Mouse (Mus musculus): Measurements from ENCODE around the gene Cenpk.
A peak's percentile ranks its signal among the peaks of the same experiment; 100 is the strongest.
"Not testable (repeated sequence)": the region's sequence is repeated elsewhere in the genome, so short reads cannot be mapped to it uniquely, and the experiment has no call there.

Gene Cenpk

DNA sequence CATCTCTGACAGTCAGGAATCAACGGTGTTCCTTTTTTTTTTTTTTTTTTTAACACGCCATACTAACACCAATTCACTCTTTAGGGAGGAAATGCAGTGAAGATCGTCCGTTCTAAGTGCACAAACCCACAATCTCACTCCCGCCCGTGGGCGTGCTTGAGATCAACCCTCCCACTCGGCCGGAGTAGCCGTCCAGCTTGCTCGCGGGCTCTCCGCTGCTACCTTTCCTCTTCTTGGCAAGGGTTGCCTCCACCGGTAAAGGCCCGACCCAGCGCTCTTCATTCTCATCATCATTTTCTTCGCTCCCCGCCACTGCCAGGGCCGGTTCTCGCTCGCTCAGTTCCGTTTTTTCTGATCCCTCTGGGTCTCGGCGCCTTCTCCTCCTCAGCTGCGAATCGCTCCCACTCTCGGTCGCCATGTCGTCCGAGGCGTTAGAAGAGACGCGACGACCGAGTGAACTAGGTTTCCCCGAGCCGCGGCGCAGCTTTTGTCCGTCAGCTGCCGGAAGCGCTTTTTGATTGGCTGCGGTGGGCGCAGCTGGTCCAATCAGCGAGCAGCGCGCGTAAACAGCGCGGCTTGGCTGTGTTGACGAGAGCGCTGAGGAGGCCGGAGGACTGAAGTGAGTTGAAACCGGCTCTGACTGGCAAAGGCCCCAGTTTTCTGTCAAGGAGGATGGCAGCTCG, at the start of gene Cenpk, which contains the start of gene Ppwd1:
Gene Cenpk, plus strand, starts transcription at position 228 of the 683 bp plus-strand sequence.
Gene Ppwd1, minus strand, starts transcription at position 460 of the 683 bp plus-strand sequence.
- DNase-seq, result peak; percentile 94

DNA sequence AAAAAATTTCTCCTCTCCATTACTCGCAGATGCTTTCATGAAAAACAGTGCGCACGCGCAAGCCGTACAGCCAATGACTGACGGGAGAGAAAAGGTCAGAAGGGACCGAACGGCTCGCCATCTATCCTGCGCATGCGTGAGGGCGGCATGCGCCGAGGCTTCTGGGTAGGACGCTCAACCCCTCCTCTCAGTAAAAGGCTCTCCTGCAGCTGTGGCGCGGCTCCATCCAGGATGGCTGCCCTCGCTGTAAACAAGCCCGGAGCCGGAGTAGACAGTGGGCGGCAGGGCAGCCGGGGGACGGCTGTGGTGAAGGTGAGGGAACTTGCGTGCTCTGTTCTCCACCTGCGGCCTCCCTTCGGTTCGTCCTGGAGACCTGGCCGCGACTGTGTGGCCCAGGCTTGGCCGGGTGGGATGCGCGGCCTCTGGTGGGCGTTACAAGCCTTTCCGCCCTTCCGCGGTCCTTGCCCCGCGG, 49.7 kb upstream of the Cenpk start, which contains the start of gene Trim23:
Gene Trim23, plus strand, starts transcription at position 148 of the 472 bp plus-strand sequence.
- DNase-seq, result peak; percentile 99

DNA sequence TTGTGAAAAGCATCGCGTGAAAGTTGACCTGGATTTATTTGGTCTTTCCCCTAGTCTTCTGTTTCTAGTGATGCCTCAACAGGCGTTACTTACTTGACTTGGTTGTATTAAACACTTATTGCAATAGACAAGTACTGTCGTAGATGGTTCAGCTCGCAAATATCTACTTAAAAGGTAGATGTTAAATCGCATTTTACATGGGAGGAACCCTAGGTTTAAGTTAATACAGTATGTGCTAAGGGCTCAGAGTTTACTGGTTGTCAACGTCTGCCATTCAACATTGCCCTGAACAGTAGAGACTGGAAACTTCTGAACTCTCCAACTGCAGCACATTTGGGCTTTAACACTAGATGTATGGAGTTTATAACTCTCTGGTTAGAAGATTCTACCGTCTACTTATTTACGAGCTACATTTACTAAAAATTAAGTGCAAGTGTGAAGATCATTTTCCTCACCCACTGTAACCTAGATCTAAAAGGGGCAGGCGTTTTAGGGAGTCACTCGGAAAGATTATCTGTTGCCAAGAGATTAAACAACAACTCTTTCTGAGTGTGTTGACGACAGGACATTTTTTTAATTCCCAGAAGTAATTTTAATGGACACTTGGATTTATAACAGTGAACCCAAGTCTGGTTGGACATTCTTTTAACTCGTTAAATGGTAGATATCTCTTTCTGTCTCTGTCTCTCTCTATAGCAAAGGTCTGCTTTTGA, 49.1 kb upstream of the Cenpk start:
- no peak for DNase-seq

DNA sequence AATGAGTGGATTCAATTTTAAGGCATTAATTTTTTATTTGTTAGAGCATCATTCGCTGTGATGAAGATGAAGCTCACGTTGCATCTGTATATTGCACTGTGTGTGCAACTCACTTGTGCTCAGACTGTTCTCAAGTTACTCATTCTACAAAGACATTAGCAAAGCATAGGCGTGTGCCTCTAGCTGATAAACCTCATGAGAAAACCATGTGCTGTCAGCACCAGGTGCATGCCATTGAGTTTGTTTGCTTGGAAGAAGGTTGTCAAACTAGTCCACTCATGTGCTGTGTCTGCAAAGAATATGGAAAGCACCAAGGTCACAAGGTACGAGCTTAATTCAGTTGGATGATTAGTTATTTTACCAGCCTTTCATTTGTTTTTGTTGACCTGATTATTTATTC, 41.1 kb upstream of the Cenpk start:
- no peak for DNase-seq

DNA sequence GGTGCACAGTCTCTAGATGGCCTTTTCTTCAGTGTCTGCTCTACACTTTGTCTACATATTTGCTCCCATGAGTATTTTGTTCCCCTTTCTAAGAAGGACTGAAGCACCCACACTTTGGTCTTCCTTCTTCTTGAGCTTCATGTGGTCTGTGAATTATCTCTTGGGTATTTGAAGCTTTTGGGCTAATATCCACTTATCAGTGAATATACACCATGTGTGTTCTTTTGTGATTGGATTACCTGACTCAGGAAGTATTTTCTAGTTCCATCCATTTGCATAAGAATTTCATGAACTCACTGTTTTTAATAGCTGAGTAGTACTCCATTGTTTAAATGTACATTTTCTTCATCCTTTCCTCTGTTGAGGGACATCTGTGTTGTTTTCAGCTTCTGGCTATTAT, 32.5 kb upstream of the Cenpk start:
- not testable (repeated sequence) for DNase-seq

DNA sequence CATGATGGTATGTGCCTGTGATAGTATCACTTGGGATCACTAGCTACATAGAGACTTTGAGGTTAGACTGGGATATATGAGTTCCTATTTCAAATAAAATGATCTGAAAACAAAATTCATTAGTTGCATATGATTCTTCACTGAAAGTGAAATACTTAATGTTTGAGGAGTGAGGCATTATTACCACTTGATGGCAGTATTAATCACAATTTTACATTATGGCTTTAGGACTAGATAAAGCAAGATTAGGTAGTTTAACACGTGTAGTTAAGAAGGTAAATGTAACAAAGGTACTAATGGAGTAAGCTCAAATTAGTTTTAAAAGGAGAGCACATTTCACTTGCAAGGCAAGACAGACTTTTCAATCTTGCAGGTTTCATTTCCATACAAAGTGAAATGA, 24.1 kb upstream of the Cenpk start:
- DNase-seq, result no peak

DNA sequence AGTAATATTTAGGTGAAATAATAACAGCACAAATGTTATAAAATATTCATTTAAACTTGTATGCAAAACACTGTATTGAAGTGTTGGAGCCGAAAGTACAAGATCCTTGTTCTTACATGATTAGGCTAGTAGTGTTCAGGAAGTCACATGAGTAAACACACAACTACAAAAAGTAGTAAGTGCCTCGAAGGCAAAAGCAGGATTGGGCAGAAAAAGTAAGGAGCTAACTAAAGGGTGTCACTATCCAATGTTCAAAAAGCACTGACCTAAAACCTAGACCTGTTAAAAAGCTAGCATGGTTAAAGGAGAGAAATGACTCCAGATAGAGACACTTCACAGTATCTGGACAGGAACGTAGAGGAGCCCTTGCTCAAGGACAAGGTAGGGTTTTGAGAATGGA, 933 bp upstream of the Cenpk start:
- no peak for DNase-seq

DNA sequence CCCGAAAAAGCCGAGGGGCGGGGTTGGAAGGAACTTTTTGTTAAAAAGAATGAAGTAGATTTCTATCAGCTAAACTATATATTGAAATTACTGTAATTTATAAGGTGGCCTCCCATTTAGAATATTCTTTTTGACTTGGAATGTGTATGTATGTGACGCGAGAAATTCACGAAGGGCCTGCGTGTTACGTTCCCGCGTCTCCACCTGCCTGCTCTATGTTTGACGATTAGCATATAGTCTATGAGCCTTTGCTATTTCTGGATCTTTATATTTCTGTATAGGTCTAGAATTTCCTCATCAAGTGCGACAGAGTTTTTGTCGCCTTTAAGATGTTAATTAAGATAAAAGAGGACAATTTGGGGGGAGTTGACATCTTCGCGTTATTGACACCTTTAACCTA, 770 bp downstream of the Cenpk start:
- DNase-seq, result no peak

DNA sequence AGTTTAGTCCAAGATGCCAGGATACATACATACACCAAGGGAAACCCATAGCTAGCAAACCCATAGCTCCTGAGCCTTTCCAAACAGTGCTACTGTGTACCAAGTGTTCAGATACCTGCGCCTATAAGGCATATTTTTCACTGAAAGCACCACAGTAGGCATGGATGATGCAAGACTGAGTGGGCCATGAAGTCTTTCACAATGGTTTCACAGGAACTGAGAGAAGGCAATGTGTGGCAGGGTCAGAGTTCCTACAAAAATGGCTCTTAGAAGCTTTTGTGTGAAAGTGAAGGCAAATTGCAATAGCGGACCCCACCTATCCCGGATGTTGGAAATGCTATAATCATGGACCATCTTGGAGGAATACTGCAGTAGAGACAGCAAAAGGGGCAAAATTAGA, 30.6 kb downstream of the Cenpk start:
- no peak for DNase-seq

DNA sequence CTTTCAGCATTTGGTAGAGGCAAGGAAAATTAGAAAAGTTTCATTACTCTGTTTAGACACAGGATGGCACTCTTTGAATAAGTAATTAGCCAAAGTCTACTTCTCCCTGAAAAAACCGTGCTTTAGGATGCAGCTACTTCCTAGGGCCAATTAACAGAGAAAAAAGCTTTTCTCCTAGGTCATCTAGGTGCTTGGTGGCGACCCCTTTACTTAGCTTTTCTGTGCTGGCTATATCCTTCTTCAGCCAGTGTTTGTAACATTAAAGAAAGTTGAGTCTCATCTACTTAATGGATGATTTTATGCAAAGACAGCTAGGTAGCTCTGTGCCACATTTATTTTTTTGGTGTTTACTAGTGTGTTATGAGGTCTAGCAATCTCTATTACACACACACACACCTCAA, 56.6 kb downstream of the Cenpk start:
- DNase-seq, result peak; percentile 24

DNA sequence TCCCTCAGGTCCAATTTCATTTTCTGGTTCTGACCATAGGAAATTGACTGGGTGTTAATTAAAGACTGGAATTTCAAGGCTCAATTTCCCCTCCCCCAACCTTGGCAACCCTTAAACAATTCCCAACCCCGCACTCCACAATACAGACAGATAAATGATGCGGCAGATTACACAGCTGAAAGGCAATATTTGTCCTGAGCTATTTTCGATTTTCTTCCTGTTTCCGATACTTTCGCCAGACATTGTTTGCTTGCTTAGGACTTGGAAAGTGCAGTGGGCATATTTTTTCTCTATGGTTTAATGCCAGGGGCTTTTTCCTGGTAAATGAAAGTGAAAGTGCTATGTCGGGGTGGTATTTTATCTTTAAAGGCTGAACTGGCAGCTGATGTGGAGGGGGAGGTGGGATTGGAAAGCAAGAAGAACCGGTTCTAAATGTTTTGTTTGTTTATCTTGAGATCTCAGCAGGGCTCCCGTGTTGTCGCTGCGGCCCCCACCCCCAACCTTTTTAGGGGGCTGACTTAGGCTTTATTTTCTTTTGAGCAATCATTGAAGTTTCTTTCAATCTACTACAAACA, 57.4 kb downstream of the Cenpk start:
- peak; percentile 27 for DNase-seq

DNA sequence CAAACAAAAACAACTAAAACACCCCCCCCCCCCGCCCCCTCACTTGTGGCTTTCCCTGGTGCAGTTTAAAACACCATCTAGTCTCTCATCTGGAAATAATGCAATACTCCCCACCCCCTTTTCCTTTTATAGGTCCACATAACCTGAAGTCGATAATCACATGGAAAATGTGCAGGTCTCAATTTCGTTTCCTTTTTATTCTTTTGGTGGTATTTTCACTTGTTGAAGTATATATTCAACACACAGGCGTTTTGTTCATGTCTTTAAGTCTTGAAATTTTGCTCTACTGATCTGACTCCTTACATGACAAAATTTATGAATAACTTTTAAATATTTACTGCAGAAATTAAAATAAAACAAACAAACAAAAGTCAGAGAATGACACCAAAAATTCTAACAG, 57.9 kb downstream of the Cenpk start:
- DNase-seq, result no peak

DNA sequence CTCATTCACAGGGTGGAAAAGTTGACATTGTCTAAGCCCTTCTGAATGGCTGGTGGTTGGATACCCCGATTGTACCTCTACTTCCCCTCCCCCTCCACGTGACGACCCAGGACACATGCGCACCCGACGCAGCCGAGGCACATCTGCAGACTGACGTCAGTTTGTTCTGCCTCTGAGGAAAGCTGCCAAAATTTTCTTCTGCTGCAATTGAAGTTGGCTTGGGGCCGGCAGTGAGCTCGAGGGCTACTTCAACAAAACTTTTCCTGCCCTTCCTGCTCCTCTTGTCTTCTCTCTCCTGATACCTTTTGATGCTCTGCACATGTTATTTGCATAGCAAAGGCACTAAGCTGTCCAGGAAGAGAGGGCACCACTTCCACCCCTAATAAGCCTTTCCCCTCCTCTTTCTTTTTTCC, 58.5 kb downstream of the Cenpk start:
- peak; percentile 75 for DNase-seq

DNA sequence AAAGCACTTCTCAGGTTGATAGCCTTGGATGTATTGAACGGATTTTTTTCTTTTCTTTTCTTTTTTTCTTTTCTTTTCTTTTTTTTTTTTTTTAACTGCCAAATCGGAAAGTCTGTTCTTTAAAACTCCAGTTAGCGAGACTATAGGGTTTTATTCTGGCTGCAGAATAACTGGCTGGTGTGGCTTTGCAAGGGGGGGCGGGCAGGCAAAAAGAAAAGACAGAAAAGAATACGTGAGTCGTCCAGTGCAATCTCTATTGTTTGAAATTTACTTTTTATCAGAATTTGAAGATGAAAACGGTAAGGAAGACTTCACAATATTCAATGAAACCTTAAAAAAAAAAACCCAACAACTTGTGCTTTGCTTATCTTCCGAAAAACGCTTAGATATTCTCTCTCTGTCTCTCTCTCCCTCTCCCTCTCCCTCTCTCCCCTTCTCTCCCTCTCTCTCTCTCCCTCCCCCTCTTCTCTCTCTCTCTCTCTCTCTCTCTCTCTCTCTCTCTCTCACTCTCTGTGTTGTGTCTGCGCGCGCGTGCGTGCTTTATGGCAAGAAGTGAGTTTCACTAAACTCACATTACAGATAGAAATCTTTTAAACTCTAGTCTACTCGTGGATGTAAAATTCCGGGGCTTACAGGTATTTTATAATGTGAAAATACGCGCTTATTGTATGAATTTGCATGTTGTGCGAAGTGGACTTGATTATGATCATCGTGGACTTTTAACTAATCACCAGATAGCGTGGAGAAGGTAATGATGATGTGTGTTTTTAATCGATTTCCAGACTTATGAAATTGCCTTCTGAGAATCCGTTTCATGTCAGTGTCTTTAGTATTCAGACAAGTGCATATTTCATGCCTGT, 59.2 kb downstream of the Cenpk start, which contains the start of gene Adamts6:
Gene Adamts6, plus strand, starts transcription at position 470 of the 860 bp plus-strand sequence.
- DNase-seq, result peak; percentile 12

DNA sequence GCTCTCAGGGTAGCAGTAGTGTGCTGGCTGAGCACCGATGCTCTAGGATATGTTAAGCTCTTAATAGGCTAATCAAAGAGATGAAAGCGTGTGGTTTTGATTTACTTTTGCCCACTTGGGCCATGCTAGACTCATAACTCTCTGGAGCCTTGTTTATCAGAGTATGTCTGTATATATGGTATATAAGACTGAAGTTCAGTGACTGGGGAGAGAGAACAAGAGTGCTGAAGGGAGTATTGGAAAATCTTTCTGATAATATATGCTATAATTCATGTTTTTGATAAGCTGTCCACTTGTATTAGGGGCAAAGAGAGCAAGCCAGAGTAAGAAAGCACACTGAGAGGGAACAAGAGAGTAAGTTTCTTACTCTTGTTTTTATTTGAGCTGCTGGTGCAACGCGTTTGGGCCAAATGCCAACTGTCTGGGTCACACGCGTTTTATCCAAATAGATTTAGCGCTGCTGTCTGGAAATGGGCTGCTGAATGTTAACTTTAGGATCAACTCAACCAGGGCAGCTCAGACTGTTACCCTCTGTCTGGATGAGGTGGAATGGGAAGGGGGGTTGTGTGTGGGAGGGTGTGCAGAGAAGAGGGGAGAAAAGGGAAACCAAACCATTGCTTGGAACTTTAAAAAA, 59.9 kb downstream of the Cenpk start:
- DNase-seq, result peak; percentile 28

DNA sequence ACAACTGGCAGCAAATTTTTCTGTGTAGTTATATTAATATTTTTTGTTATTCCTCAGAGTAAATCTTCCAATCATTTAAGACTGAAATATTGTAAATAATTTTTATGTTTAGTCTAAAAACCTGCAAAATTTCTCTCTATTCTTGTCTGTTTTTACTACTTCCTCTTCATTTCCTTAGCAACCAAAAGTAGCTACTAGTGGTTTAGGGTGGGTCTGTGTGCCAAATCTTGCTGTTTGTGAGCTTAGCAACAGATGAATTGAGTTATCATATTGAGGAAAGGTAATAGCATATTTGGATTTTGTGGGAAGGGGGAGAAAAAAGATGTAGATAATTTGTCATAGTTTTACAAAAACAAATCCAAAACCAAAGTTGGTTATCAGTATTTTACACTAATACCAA, 60.8 kb downstream of the Cenpk start:
- DNase-seq, result no peak

DNA sequence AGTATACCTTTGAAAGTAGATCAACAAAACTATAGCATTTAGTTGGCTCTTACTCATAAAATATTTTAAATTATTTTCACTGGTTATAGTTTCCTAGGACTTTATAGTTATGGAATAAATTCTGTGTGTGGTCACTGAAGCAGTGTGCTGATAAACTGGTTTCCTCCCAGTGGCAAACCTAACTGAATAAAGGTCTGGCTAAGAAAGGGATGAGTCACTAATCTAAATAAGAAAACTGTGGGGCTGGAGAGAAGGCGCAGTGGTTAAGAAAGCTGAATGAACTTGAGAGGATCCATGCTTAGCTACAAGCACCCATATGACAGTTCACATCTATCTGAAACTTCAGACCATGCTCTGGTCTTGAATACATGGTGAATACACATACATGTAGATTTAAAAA, 67.1 kb downstream of the Cenpk start:
- no peak for DNase-seq

Measured in cerebellum, adult 9-11 months (tissue).